In the genomic region with DNA sequence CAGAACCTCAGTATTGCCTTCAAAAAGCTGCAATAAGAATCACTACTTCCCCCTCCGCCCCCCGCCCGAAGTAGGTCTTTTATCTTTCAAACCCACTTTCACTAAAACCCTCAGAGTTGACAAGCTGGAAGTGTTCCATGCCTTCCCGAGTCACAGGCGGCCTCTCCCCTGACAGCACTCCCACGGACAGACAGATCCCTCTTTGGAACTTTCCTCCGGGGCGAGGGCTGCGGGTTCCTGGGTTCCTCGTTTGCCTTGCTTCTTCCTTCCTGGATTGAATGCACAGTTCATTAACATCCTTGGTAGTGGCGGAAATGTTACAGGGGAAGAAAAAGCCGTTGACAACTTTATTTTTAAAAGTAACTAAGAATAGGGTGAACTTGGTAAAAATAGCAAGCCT, we compare ENCODE assay signal across 17 mouse cellular contexts.
DNase-seq lines count a peak whose midpoint lies in the region; TF ChIP-seq lines count a peak whose summit lies in the region.
"Had no signal": no experiment of that assay in that cellular context is flagged by ENCODE, and none has a peak within 500 bp of the region (broad histone marks: within the 10 kb centered on the region; RNA-seq: fewer than 3 reads in every experiment).

No protein-coding gene starts in this region.

- TF ChIP-seq POLR2A in brain, embryonic 14.5 days (IDR thresholded peaks at IDR 0.05; ENCODE audit: borderline replicate concordance, extremely low read depth, insufficient read depth, insufficient read length, poor library complexity, severe bottlenecking): no peak

- DNase-seq in frontal cortex, postnatal 36 days (ENCODE audit: low spot score in 2 of 2): peak; percentile 28 to 32
- no peak for DNase-seq in frontal cortex, postnatal 10 days (ENCODE audit: low spot score in 2 of 2)
- peak; percentile 67 for DNase-seq in brain, adult 2 months (ENCODE audit: low read depth, low spot score)
- DNase-seq in brain, embryonic 14.5 days (ENCODE audit: low read depth): peak; percentile 42
- DNase-seq in lung, postnatal 36 days: no peak
- DNase-seq in kidney, postnatal 25 days: no peak
- DNase-seq: adrenal gland, adult 2 months; adrenal gland, postnatal 10 days; adrenal gland, postnatal 25 days; cerebellum, adult 11 months; cerebellum, adult 18-20 months; cerebellum, adult 8-10 months; cerebellum, adult 9-11 months; cerebellum, postnatal 14 days; cerebellum, postnatal 36 days; embryo, embryonic 11 days; forebrain, postnatal 0 days had no signal

- TF ChIP-seq CTCF in brain, embryonic 14.5 days (IDR thresholded peaks at IDR 0.05; ENCODE audit: borderline replicate concordance, extremely low read depth, insufficient read depth, insufficient read length): no peak

Comparison
In these comparisons a context has a peak if more than half of its experiments do, and no peak if none do; other contexts are left out.
1. DNase-seq: peak in frontal cortex, postnatal 36 days (2 of 2), brain, adult 2 months (single experiment) and brain, embryonic 14.5 days (single experiment); none in frontal cortex, postnatal 10 days (0 of 2), lung, postnatal 36 days (single experiment) and kidney, postnatal 25 days (0 of 2).